Mouse (Mus musculus) lung, postnatal 0 days (tissue): ENCODE data around the gene Serpinf2. TPM values are rescaled to one million over a fixed set of nuclear protein-coding genes. Genes with fewer than 3 reads are reported as not detected.
"Not testable (repeated sequence)": the region's sequence is repeated elsewhere in the genome, so short reads cannot be mapped to it uniquely, and the experiment has no call there.

ENCODE experiments used
- ATAC-seq: fragments of 200-750 bp; cut with Nextera tagmentation; 2 replicates; pipeline ENCODE4 v1.8.0; 2017; ENCODE audit warnings: moderate library complexity
- DNase-seq: peaks from one replicate; pipeline ENCODE4 v3.0.0-alpha.2; 2016; ENCODE audit warnings: low spot score
- H3K27ac ChIP-seq: fragments of 300-500 bp; sonication (generic); 2 replicates; pipeline ENCODE4 v1.5.1; 2014; ENCODE audit warnings: antibody characterized with exemption, mild to moderate bottlenecking, low read length, mixed read lengths
- H3K27me3 ChIP-seq: fragments of 300-500 bp; sonication (generic); replicated peaks from 2 replicates; pipeline ENCODE4 v1.6.1; 2014; ENCODE audit warnings: low read length, mixed read lengths; ENCODE audit not compliant: insufficient read depth
- H3K36me3 ChIP-seq: fragments of 300-500 bp; sonication (generic); 2 replicates; pipeline ENCODE4 v1.6.1; 2014; ENCODE audit warnings: low read length, mixed read lengths; ENCODE audit not compliant: insufficient read depth
- H3K4me1 ChIP-seq: fragments of 300-500 bp; sonication (generic); 2 replicates; pipeline ENCODE4 v1.6.1; 2014; ENCODE audit warnings: antibody characterized with exemption, low read depth, low read length, mixed read lengths; ENCODE audit not compliant: insufficient read depth
- H3K4me2 ChIP-seq: fragments of 300-500 bp; sonication (generic); replicated peaks from 2 replicates; pipeline ENCODE4 v1.6.1; 2014; ENCODE audit warnings: low read depth, mild to moderate bottlenecking, low read length, moderate library complexity, mixed read lengths
- H3K4me3 ChIP-seq: fragments of 300-500 bp; sonication (generic); 2 replicates; pipeline ENCODE4 v1.5.1; 2014; ENCODE audit warnings: low read depth, low read length
- H3K9ac ChIP-seq: fragments of 300-500 bp; sonication (generic); replicated peaks from 2 replicates; pipeline ENCODE4 v1.6.1; 2014; ENCODE audit warnings: low read depth, mild to moderate bottlenecking
- H3K9me3 ChIP-seq: fragments of 300-500 bp; sonication (generic); 2 replicates; pipeline ENCODE4 v1.6.1; 2016; ENCODE audit warnings: low read length, mixed read lengths
- CTCF ChIP-seq: IDR thresholded peaks from 2 replicates; pipeline ENCODE4 v1.5.1; 2016; ENCODE audit warnings: antibody characterized with exemption, mild to moderate bottlenecking
- EP300 ChIP-seq: IDR thresholded peaks from 2 replicates; pipeline ENCODE4 v1.6.1; 2016; ENCODE audit warnings: antibody characterized with exemption, mild to moderate bottlenecking, control low read depth
- WGBS: fragments of 180-500 bp; shearing (Covaris S2); extraction: QIAGEN DNeasy Blood & Tissue Kit; methylation state at CpG from one replicate; pipeline ENCODE4 v1.1.7; 2014; 5-methylcytosine and 5-hydroxymethylcytosine counted together
- microRNA counts: library from miRNA; unstranded; fragments of <30 nt; microRNA quantifications from one replicate; lab custom pipeline; 2015
- microRNA-seq: library from miRNA; unstranded; fragments of <30 nt; microRNA quantifications from one replicate; pipeline ENCODE4, GENCODE M21; 2016
- polyA plus RNA-seq: library from polyadenylated mRNA; unstranded; fragments of >200 nt; fragmentation: Nextera tagmentation; extraction: Ambion mirVana; gene quantifications from 2 replicates; pipeline ENCODE4 v1.2.1, GENCODE M21; 2015

Gene Serpinf2
- polyA plus RNA-seq, 1 experiment from 2014 or later = 0.19 TPM

DNA sequence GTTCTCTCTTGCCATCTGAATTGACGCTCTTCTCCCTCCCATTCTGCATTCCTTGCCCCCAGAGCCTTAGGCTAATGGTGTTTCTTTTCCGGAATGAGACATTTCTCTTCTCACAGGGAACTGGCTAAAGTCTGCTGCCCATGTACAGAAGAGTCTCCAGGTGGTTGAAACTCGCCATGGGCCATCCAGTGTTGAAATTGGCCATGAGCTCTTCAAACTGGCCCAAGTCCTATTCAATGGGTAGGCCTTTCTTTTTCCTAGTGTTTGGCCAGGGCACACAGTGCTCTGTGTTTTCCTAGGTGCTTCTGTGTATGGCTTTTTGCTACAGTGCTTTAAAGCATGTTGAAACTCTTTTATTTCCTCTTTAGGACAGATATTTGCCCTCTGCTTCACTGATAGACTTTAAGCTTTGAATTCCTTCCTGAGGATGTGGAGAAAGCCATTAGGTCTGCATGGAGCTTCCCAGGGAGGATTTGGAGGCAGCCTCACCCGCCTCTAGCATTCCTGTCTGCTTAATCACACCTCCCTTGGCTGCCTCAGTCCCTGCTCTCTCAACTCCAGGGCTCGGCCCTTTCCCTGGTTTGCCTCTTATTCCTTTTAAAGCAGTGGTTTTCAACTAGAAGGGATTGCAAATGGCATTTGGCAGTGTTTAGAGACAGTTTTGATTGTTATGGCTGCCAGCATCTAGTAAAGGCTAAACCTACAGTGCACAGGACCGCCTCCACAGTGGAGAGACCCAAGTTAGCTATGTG is 35.9 kb downstream of the Serpinf2 start:
- H3K4me3 ChIP-seq = no peak overlapping the region
- no peak overlapping the region for H3K4me2 ChIP-seq
- peak; percentile 83 for DNase-seq
- no peaks in the 10 kb centered on the region for H3K36me3 ChIP-seq
- TF ChIP-seq CTCF (no peak), EP300 (no peak)
- H3K27me3 ChIP-seq = no peaks in the 10 kb centered on the region
- peak; percentile 81 for ATAC-seq
- H3K9me3 ChIP-seq = no peaks in the 10 kb centered on the region
- H3K27ac ChIP-seq = peak overlapping the region; percentile 63
- whole genome bisulfite sequencing = 58% methylated on average over 6 of the region's 6 CpGs
- H3K9ac ChIP-seq = no peak overlapping the region
- 0 out of 2 replicates have a peak, but pooled peaks cover 6% of the 10 kb centered on the region for H3K4me1 ChIP-seq

DNA sequence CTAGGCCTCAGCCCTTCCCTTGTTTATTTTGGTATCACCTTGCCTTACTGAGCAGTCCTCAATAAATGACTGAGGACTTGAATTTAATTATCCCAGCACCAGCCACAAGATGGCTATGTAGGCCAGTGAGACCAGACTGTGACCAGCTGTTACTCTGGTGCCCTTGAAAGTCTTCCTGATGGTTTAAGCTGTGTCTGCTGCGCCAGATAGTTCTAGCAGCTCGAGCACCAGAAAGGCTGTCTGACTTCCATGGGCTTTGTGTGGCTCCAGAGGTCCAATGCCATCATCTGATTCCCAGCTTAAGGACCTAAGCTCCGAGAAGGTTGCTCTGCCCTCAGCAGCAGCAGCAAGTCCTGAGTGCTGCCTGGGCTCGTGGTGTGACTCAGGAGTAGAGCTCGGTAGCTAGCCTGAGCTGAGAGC is 37.1 kb downstream of the Serpinf2 start:
- Histone ChIP-seq H3K27ac (no peak overlapping the region), H3K27me3 (no peaks in the 10 kb centered on the region), H3K4me3 (no peak overlapping the region), H3K9me3 (no peaks in the 10 kb centered on the region), H3K9ac (no peak overlapping the region), H3K4me1 (0 out of 2 replicates have a peak, but pooled peaks cover 6% of the 10 kb centered on the region), H3K4me2 (no peak overlapping the region), H3K36me3 (no peaks in the 10 kb centered on the region)
- ATAC-seq (peak; percentile 82), DNase-seq (peak; percentile 87)
- WGBS = 48% methylated on average over 5 of the region's 5 CpGs
- peak; percentile 84 for TF ChIP-seq CTCF
- TF ChIP-seq EP300 = no peak

DNA sequence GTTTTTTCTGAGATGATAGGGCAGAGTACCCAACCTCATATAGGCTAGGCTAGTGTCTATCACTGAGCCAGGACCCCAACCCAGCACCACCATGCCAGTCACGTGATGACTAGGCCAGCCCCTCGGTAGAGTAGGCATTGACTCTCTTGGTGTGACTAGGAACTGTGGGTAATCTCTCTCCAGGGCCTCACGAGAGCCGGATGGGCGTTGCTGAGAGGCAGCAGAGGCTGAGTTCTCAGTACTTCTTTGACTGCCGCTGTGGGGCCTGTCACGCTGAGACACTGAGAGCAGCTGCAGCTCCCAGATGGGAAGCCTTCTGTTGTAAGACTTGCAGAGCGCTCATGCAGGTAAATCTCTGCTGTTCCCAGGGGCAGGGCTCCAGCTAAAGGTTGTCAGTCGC is 39.3 kb downstream of the Serpinf2 start:
- no peak for DNase-seq
- Histone ChIP-seq H3K4me1 (0 out of 2 replicates have a peak, but pooled peaks cover 6% of the 10 kb centered on the region), H3K27me3 (no peaks in the 10 kb centered on the region), H3K4me2 (no peak overlapping the region), H3K9me3 (no peaks in the 10 kb centered on the region), H3K9ac (no peak overlapping the region), H3K27ac (no peak overlapping the region), H3K36me3 (no peaks in the 10 kb centered on the region), H3K4me3 (no peak overlapping the region)
- WGBS = 77% methylated on average over 9 of the region's 9 CpGs
- ATAC-seq = no peak
- TF ChIP-seq EP300 = no peak
- TF ChIP-seq CTCF = no peak

DNA sequence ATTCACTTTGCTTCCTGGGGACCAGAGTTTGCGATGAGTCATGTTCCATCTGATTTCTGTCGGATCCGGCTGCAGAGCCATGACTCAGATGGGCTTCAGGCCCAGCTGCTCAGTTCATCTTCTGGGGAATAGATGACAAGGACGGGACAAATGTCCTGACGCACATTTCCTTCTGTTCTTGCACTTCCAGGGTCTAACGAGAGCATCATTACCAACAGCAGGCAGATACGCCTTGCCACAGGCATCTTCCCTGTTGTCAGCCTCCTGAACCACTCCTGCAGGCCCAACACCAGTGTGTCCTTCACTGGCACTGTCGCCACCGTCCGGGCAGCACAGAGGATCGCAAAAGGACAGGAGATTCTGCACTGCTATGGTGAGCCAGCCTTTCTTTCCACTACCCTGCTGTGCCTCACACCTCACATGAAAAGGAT is 40.0 kb downstream of the Serpinf2 start:
- Histone ChIP-seq H3K4me2 (no peak overlapping the region), H3K36me3 (no peaks in the 10 kb centered on the region), H3K9me3 (no peaks in the 10 kb centered on the region), H3K4me1 (0 out of 2 replicates have a peak, but pooled peaks cover 6% of the 10 kb centered on the region), H3K27ac (no peak overlapping the region), H3K27me3 (no peaks in the 10 kb centered on the region), H3K4me3 (no peak overlapping the region), H3K9ac (no peak overlapping the region)
- 84% methylated on average over 11 of the region's 11 CpGs for WGBS
- no peak for TF ChIP-seq CTCF
- TF ChIP-seq EP300 = no peak
- ATAC-seq = no peak
- no peak for DNase-seq

DNA sequence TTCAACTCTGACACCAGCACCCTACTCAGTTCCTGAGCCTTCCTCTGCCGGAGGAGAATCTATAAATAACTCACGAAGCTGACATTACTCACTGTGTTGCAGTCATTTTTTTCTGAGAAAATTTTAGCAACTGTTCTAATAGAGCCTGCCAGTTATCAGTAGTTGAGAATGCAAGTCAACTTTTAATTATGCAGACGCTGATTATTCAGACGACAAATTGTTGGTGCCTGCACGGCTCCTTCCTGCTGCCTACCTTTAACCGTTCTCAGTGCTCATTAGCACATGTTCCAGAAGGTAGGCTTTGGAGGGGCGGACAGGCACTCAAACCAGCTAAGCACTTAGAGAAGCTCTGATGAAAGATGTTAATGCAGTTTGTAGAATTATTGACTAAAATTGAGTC is 41.9 kb downstream of the Serpinf2 start:
- Histone ChIP-seq H3K4me3 (no peak overlapping the region), H3K4me2 (no peak overlapping the region), H3K27me3 (no peaks in the 10 kb centered on the region), H3K36me3 (no peaks in the 10 kb centered on the region), H3K9me3 (no peaks in the 10 kb centered on the region), H3K4me1 (no peaks in the 10 kb centered on the region), H3K9ac (no peak overlapping the region), H3K27ac (no peak overlapping the region)
- 77% methylated on average over 7 of the region's 7 CpGs for WGBS
- no peak for ATAC-seq
- TF ChIP-seq CTCF = no peak
- TF ChIP-seq EP300 = no peak
- no peak for DNase-seq

DNA sequence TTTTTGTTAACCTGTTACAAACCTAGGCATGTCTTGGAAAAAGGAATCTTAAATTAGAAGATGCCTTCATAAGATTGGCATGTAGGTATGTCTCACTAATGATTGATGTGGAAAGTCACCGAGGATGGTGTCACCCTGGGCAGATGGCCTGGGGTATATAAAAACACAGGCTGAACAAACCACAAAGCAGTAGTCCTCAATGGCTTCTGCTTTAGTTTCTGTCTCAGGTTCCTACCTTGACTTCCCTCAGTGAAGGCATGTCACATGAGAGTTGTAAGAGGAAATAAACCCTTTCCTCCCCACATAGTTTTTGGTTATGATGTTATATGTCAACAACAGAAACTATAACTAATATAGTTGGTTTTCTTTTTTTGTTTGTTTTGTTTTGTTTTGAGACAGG is 43.8 kb downstream of the Serpinf2 start:
- H3K4me2 ChIP-seq = no peak overlapping the region
- 62% methylated on average over 1 of the region's 1 CpGs for WGBS
- H3K9ac ChIP-seq = no peak overlapping the region
- no peak overlapping the region for H3K27ac ChIP-seq
- DNase-seq (no peak), ATAC-seq (no peak)
- no peak overlapping the region for H3K4me3 ChIP-seq
- H3K9me3 ChIP-seq = no peaks in the 10 kb centered on the region
- no peak for TF ChIP-seq CTCF
- TF ChIP-seq EP300 = no peak
- H3K27me3 ChIP-seq = no peaks in the 10 kb centered on the region
- H3K4me1 ChIP-seq = no peaks in the 10 kb centered on the region
- no peaks in the 10 kb centered on the region for H3K36me3 ChIP-seq

DNA sequence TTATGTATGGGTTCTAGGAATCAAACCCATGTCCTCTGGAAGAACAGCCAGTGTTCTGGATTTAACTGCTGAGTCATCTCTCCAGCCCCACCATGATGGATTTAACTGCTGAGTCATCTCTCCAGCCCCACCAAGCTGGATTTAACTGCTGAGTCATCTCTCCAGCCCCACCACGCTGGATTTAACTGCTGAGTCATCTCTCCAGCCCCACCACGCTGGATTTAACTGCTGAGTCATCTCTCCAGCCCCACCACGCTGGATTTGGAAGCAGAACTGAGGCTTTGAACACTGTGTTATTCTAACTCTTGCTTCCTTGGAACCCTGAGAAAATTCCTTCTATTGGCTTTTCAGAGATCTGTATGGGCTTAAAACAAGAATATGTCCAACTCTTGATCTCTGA is 55.9 kb downstream of the Serpinf2 start:
- H3K27ac ChIP-seq, DNase-seq, H3K36me3 ChIP-seq, H3K27me3 ChIP-seq, H3K4me3 ChIP-seq, H3K4me1 ChIP-seq, H3K9ac ChIP-seq, H3K9me3 ChIP-seq, ATAC-seq, H3K4me2 ChIP-seq: not testable (repeated sequence)
- WGBS = 48% methylated on average over 3 of the region's 3 CpGs

MicroRNAs encoded within 50 kb of the gene (microRNA counts, 519-probe panel; counts per million panel counts)
- microRNA mmu-miR-22 (lab: Ali Mortazavi, UCI) = 6,782 counts per million, percentile 90 among the panel's probes with 10 or more counts

Small RNA genes lying within 50 kb of the gene (microRNA-seq; reads per million reads assigned to microRNA genes)
- gene Mir22 = 13,736 reads per million, percentile 95 among the genes with 10 or more reads in this experiment

Other genes with a start within 250 kb of the Serpinf2 start
- gene Dph1, start 248.3 kb downstream of the Serpinf2 start, polyA plus RNA-seq = 11.3 and 14.8 TPM in 2 replicates
- gene Rtn4rl1, start 245.8 kb downstream of the Serpinf2 start, polyA plus RNA-seq = 3.6 and 4.3 TPM in 2 replicates
- 44.7 and 52.3 TPM in 2 replicates for gene Rpa1, start 91.3 kb downstream of the Serpinf2 start, polyA plus RNA-seq
- 6.4 and 6.6 TPM in 2 replicates for gene Smyd4, start 91.2 kb downstream of the Serpinf2 start, polyA plus RNA-seq
- gene Serpinf1, start 16.9 kb downstream of the Serpinf2 start, polyA plus RNA-seq = 58.0 and 64.2 TPM in 2 replicates
- 5.9 and 7.2 TPM in 2 replicates for gene Wdr81, start 15.1 kb upstream of the Serpinf2 start, polyA plus RNA-seq
- gene Tlcd2, start 22.1 kb upstream of the Serpinf2 start, polyA plus RNA-seq = 6.1 and 8.7 TPM in 2 replicates
- gene Prpf8, start 47.2 kb upstream of the Serpinf2 start, polyA plus RNA-seq = 19.7 and 22.5 TPM in 2 replicates
- gene Rilp, start 70.5 kb upstream of the Serpinf2 start, polyA plus RNA-seq = 12.4 and 15.7 TPM in 2 replicates
- 18.5 and 21.2 TPM in 2 replicates for gene Scarf1, start 73.9 kb upstream of the Serpinf2 start, polyA plus RNA-seq
- gene Slc43a2, start 92.1 kb upstream of the Serpinf2 start, polyA plus RNA-seq = 18.2 and 24.0 TPM in 2 replicates
- gene Pitpna, start 148.5 kb upstream of the Serpinf2 start, polyA plus RNA-seq = 71.1 and 74.4 TPM in 2 replicates
- 60.2 and 71.4 TPM in 2 replicates for gene Inpp5k, start 191.4 kb upstream of the Serpinf2 start, polyA plus RNA-seq
- gene Myo1c, start 210.9 kb upstream of the Serpinf2 start, polyA plus RNA-seq = 88.5 and 102 TPM in 2 replicates
- gene Crk, start 239.7 kb upstream of the Serpinf2 start, polyA plus RNA-seq = 83.8 and 90.3 TPM in 2 replicates